Mouse (Mus musculus) bone marrow, adult 2 months (tissue): ENCODE results near the gene Agpat4. TPM values are rescaled to one million over a fixed set of nuclear protein-coding genes. Genes with fewer than 3 reads are reported as not detected.

Experiments used
- H3K27ac ChIP-seq: fragments of 200-500 bp; 2 replicates; pipeline ENCODE4 v1.5.1; 2012; ENCODE audit warnings: low read depth, mild to moderate bottlenecking, control low read depth, inconsistent platforms, low read length; ENCODE audit not compliant: control insufficient read depth, poor library complexity, insufficient read depth
- H3K4me1 ChIP-seq: fragments of 200-500 bp; 2 replicates; pipeline ENCODE4 v1.6.1; 2011; ENCODE audit warnings: low read length; ENCODE audit not compliant: control insufficient read depth, insufficient read depth
- H3K4me3 ChIP-seq: fragments of 200-500 bp; replicated peaks from 2 replicates; pipeline ENCODE3; 2011; ENCODE audit warnings: mild to moderate bottlenecking, low read depth, low read length, control low read depth; ENCODE audit not compliant: control insufficient read depth
- CTCF ChIP-seq: fragments of 200-500 bp; IDR thresholded peaks from 2 replicates; pipeline ENCODE4 v1.5.1; 2011; ENCODE audit warnings: low read length, control low read depth; ENCODE audit not compliant: control insufficient read depth, insufficient read depth
- POLR2A ChIP-seq: fragments of 200-500 bp; IDR thresholded peaks from 2 replicates; pipeline ENCODE4 v1.6.1; 2011; ENCODE audit warnings: low read depth, mild to moderate bottlenecking, control low read depth, low read length, borderline replicate concordance; ENCODE audit not compliant: control insufficient read depth
- WGBS: fragments of 180-500 bp; shearing (Covaris S2); methylation state at CpG from one replicate; pipeline ENCODE4 v1.1.7; 2018; 5-methylcytosine and 5-hydroxymethylcytosine counted together
- polyA plus RNA-seq: library from polyadenylated mRNA; stranded (reverse); fragments of >200 nt; gene quantifications from 2 replicates; pipeline ENCODE4 v1.2.4, GENCODE M21; 2011; ENCODE audit warnings: low replicate concordance; ENCODE audit not compliant: missing spikeins, insufficient read depth, insufficient read length

The Agpat4 gene
- polyA plus RNA-seq, 1 experiment: 30.2 TPM

DNA sequence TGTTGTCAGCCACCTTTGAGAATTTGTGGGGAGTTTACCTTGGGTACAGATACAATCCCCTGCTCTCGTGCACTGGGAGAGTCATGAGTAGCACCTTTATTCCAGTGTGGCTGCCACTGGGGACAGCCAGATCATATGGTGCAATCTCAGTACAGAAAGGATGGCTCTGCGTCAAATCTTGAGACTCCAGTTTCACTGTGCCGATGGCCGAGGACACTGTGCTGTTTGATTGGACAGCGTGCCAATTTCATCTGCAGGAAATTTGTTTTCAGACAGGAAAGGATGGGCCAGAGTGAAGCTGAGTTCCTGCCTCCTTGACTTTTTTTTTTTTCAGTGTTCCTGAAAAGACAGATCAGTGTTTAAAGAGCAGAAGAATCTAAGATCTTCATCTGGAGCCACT lies 12.7 kb downstream of the Agpat4 start:
- WGBS: 86% methylated on average over 5 of the region's 5 CpGs
- Histone ChIP-seq H3K4me3 (no peak overlapping the region), H3K27ac (no peak overlapping the region), H3K4me1 (peaks cover 3% of the 10 kb centered on the region)
- TF ChIP-seq POLR2A (no peak), CTCF (no peak)

DNA sequence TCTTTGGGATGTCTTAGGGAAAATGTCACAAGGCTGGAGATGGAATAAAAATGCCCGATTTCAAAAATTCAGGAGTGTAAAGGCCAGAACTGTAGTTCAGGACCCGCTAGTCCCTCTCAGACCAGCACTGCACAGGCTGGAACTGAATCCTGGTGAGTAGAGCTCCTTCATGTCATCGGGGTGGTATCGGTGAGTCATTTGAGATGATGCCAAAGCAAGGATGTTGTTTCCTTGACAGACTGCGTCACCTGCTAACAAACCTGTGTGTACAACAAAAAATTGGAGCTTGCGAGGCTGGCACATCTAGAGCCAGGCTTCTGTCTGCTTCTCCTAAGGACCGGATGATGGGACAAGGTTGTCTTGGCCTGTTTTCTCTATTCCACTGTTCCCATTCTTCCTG lies 13.1 kb downstream of the Agpat4 start:
- TF ChIP-seq POLR2A (no peak), CTCF (no peak)
- WGBS: 92% methylated on average over 7 of the region's 7 CpGs
- H3K27ac ChIP-seq: no peak overlapping the region
- no peak overlapping the region for H3K4me3 ChIP-seq
- H3K4me1 ChIP-seq: peaks cover 3% of the 10 kb centered on the region

DNA sequence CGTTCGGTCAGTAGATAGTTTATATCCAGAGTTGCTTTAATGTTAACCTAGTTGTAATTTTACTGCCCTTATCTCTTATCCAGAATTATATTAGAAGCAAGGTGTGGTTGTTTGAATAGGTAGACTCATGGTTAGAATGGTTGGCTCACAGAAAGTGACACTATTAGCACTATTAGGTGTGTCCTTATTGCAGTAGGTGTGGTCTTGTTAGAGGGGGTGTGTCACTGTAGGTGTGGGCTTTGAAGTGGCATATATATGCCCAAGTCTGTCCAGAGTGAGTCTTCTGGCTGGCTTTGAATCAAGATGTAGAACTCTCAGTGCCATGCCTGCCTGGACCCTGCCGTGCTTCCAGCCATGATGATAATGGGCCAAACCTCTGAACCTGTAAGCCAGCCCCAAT lies 14.4 kb downstream of the Agpat4 start:
- Histone ChIP-seq H3K4me3 (no peak overlapping the region), H3K4me1 (peaks cover 3% of the 10 kb centered on the region), H3K27ac (no peak overlapping the region)
- no peak for TF ChIP-seq POLR2A
- no peak for TF ChIP-seq CTCF
- WGBS: 92% methylated on average over 3 of the region's 3 CpGs

DNA sequence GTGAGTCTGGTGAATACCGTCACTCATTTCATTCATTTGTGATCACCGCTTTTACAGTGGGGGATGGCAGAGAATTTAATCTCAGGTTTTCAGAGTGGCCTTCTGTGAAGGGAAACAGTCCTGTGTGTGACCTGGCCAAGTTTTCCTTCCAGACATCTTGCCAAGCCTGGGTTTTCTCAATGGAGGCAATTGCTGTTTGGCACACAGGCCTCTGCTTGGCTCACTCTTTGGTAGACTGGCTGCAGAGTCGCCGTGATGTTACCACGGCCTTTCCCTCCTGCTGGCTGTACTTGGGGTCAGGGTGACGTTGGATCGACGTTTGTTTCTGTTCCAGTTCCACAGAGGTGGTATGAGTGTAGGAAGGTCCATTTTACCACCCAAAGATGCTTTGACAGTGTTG lies 15.5 kb downstream of the Agpat4 start:
- Histone ChIP-seq H3K27ac (no peak overlapping the region), H3K4me3 (no peak overlapping the region), H3K4me1 (peaks cover 3% of the 10 kb centered on the region)
- 95% methylated on average over 8 of the region's 8 CpGs for WGBS
- TF ChIP-seq CTCF (no peak), POLR2A (no peak)

DNA sequence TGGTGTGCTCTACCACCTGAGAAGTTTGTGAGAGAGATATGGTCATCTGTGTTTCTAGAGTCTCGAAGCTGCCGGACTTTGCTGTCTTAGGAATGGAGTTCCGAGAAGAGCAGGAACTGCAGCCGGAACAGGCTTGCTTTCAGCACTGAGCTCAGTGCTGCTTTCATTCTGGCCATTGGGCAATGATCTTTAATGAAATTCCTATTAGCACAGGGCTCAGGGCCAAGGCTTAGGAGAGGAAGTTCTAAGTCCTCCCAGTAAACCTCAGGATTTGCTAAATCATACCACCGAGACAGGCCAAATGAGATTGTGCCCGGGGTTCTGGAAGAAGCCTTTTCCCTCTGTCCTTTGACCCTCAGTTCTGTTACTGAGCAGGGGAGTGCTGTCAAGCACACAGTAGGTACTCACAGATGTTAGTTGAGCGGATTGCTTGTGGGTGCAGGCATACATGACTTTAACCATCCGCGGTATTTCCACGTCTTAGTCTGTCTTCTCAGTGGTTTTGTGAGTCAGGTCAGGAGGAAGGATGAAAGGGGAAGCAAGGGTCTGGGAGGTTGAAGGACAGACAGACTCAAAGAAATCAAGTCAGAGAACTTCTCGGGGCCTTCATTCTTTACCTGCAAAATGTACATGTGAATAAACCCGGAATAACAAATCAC lies 16.6 kb downstream of the Agpat4 start:
- TF ChIP-seq POLR2A: no peak
- no peak for TF ChIP-seq CTCF
- WGBS: 41% methylated on average over 12 of the region's 12 CpGs
- Histone ChIP-seq H3K4me3 (no peak overlapping the region), H3K4me1 (peaks cover 3% of the 10 kb centered on the region), H3K27ac (peak overlapping the region; percentile 44; the same call in 1 of the 2 replicates)

DNA sequence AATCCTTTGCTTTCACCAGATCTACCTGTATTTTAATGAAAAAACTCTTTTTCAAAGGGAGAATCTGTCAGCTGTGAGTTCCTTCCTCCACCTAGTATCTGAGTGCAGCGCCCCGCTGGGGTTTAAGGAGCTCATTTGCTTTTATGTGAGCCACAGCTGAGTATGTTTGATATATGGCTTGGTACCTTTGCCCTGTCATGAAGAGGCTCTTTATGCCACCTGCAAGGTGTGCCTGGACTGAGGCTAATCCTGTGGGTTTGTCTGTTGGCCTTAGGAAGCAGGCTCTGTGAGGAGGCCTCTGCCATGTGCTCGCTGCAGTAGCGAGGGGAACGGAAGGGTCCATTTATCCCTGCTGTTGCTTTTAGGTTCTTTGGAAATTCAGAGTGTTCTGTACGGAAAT lies 19.9 kb downstream of the Agpat4 start:
- peaks cover 3% of the 10 kb centered on the region for H3K4me1 ChIP-seq
- no peak overlapping the region for H3K4me3 ChIP-seq
- no peak for TF ChIP-seq POLR2A
- TF ChIP-seq CTCF: no peak
- no peak overlapping the region for H3K27ac ChIP-seq
- 93% methylated on average over 6 of the region's 6 CpGs for WGBS

DNA sequence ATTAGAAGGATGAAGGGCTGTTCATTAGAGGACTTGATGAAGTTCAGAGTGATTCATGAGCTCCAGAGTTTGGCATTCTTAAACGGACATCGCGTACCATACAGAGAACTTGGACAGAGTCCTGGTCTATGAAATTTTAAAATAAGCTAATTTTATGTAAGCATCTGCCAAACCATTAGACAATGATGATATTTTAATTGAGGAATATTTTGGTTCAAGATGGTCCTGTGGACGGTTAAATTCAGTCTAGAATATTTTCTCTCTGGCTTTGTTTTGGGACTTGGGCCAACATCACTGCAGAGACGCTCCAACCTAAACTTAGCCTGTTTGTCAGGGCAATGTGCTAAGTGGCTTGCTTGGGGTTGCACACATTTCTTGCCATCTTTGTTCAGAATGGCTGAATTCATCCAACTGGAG lies 25.5 kb downstream of the Agpat4 start:
- WGBS: 97% methylated on average over 5 of the region's 5 CpGs
- Histone ChIP-seq H3K4me1 (no peaks in the 10 kb centered on the region), H3K4me3 (no peak overlapping the region), H3K27ac (no peak overlapping the region)
- TF ChIP-seq CTCF: no peak
- no peak for TF ChIP-seq POLR2A

DNA sequence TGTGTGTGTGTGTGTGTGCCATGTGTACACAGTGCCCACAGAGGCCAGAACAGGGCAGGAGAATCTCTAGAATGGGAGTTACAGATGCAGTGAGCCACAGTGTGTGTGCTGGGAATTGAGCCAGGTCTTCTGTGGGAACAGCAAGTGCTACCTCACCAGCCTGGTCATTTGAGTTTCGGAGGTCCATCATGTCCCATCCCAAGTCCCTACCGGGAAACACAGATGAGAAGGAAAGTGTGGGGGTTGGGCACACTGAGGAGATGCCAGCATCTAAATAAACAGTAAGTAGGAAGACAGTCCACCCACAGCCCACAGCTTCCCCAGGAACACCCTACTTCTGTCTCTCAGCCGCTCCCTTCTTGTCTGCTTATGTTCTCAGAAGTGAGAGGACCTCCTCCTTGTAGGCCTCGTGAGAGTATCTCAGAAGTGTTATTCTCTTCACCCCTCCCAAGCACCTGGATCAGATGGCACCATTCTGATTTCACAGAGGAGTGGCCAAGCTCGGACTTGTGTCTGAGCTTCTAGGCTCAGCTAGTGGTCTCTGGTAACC lies 27.7 kb downstream of the Agpat4 start:
- 71% methylated on average over 5 of the region's 5 CpGs for WGBS
- TF ChIP-seq POLR2A (no peak), CTCF (no peak)
- no peaks in the 10 kb centered on the region; the same call in 1 of the 2 replicates for H3K4me1 ChIP-seq
- H3K4me3 ChIP-seq: no peak overlapping the region
- no peak overlapping the region for H3K27ac ChIP-seq
